Mouse (Mus musculus): ENCODE measurements around the gene Emx1. TPM values are rescaled to one million over a fixed set of nuclear protein-coding genes. Genes with fewer than 3 reads are reported as not detected.

Emx1 gene
- polyA plus RNA-seq, 1 experiment from 2014 or later, result 68.6 TPM

- Histone ChIP-seq H3K4me3 (ENCODE audit: low read depth, low read length) (no peak overlapping the region), H3K27me3 (replicated peaks; ENCODE audit: control insufficient read depth, insufficient read depth, low read length) (no peaks in the 10 kb centered on the region), H3K9me3 (replicated peaks; ENCODE audit: control insufficient read depth, low read length) (no peaks in the 10 kb centered on the region), H3K9ac (ENCODE audit: low read length) (no peak overlapping the region), H3K27ac (ENCODE audit: low read depth, low read length) (peak overlapping the region; percentile 86), H3K4me2 (ENCODE audit: low read length) (no peak overlapping the region), H3K36me3 (ENCODE audit: control insufficient read depth, insufficient read depth, low read length) (no peaks in the 10 kb centered on the region), H3K4me1 (ENCODE audit: control insufficient read depth, insufficient read depth, low read length) (peaks cover 35% of the 10 kb centered on the region)
- 32% methylated on average over 5 of the region's 5 CpGs for WGBS
- DNase-seq (ENCODE audit: low spot score) (peak; percentile 65), ATAC-seq (peak; percentile 62)
Observed at GRCm38 (mm10) chr6:85218684-85219445, 31.6 kb downstream of the Emx1 start.

DNA sequence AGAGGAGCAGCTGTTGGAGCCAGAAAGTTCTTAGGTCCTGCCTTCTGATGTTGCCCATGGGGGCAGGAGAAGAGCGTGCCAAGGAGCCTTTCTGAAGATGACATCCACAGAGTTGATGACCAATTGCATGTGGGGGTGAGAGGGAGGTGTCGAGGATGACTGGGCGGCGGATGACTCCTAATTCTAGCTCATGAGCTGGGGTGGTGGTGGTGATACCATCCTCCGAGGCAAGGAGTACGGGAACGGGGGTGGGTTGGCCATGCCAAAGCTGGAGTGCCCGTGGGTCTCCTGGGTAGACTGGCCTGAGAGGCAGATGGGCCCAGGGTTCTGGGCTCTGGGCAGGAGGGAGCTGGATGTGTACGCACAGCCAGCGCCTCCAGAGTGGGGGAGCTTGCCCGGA is 32.5 kb downstream of the Emx1 start:
- Histone ChIP-seq H3K4me3 (ENCODE audit: low read depth, low read length) (no peak overlapping the region), H3K9me3 (replicated peaks; ENCODE audit: control insufficient read depth, low read length) (no peaks in the 10 kb centered on the region), H3K36me3 (ENCODE audit: control insufficient read depth, insufficient read depth, low read length) (no peaks in the 10 kb centered on the region), H3K27ac (ENCODE audit: low read depth, low read length) (peak overlapping the region; percentile 86; the same call in 1 of the 2 replicates), H3K4me2 (ENCODE audit: low read length) (no peak overlapping the region), H3K4me1 (ENCODE audit: control insufficient read depth, insufficient read depth, low read length) (peaks cover 40% of the 10 kb centered on the region), H3K9ac (ENCODE audit: low read length) (no peak overlapping the region), H3K27me3 (replicated peaks; ENCODE audit: control insufficient read depth, insufficient read depth, low read length) (no peaks in the 10 kb centered on the region)
- ATAC-seq (no peak), DNase-seq (ENCODE audit: low spot score) (no peak)
- 87% methylated on average over 11 of the region's 11 CpGs for WGBS

GRCm38 (mm10) chr6:85220917-85221316 is 33.7 kb downstream of the Emx1 start:
- no peak overlapping the region for H3K27ac ChIP-seq (ENCODE audit: low read depth, low read length)
- H3K4me2 ChIP-seq (ENCODE audit: low read length), result no peak overlapping the region
- 54% methylated on average over 4 of the region's 4 CpGs for WGBS
- no peak overlapping the region for H3K4me3 ChIP-seq (ENCODE audit: low read depth, low read length)
- no peak for ATAC-seq
- no peaks in the 10 kb centered on the region for H3K36me3 ChIP-seq (ENCODE audit: control insufficient read depth, insufficient read depth, low read length)
- DNase-seq (ENCODE audit: low spot score), result no peak
- H3K27me3 ChIP-seq (replicated peaks; ENCODE audit: control insufficient read depth, insufficient read depth, low read length), result no peaks in the 10 kb centered on the region
- no peak overlapping the region for H3K9ac ChIP-seq (ENCODE audit: low read length)
- no peaks in the 10 kb centered on the region for H3K9me3 ChIP-seq (replicated peaks; ENCODE audit: control insufficient read depth, low read length)
- peaks cover 34% of the 10 kb centered on the region for H3K4me1 ChIP-seq (ENCODE audit: control insufficient read depth, insufficient read depth, low read length)

DNA sequence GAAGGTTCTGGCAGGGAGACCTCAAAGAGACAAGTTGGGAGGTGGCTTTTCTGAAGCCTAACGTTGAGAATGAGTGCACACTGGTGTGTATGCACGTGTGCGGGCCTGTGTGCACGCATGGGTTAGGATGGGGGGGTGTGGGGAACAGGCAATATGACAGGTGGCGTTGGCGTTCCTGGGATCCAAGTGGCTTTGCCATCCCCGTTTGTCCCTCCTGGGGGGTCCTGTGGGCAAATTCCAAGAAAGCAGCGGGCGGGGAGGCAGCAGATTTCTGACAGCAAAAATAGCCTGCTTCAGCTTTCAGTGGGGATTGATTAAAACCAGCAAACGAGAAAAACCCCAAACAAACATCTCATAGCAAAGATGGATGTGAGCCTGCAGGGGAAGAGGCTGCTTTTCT is 35.3 kb downstream of the Emx1 start:
- Histone ChIP-seq H3K27me3 (replicated peaks; ENCODE audit: control insufficient read depth, insufficient read depth, low read length) (no peaks in the 10 kb centered on the region), H3K36me3 (ENCODE audit: control insufficient read depth, insufficient read depth, low read length) (no peaks in the 10 kb centered on the region), H3K4me2 (ENCODE audit: low read length) (no peak overlapping the region), H3K27ac (ENCODE audit: low read depth, low read length) (no peak overlapping the region), H3K4me1 (ENCODE audit: control insufficient read depth, insufficient read depth, low read length) (peaks cover 37% of the 10 kb centered on the region), H3K4me3 (ENCODE audit: low read depth, low read length) (no peak overlapping the region), H3K9ac (ENCODE audit: low read length) (no peak overlapping the region), H3K9me3 (replicated peaks; ENCODE audit: control insufficient read depth, low read length) (no peaks in the 10 kb centered on the region)
- ATAC-seq (no peak), DNase-seq (ENCODE audit: low spot score) (no peak)
- 68% methylated on average over 10 of the region's 10 CpGs for WGBS

GRCm38 (mm10) chr6:85223498-85224150 is 36.4 kb downstream of the Emx1 start:
- Histone ChIP-seq H3K4me1 (ENCODE audit: control insufficient read depth, insufficient read depth, low read length) (peaks cover 32% of the 10 kb centered on the region), H3K9ac (ENCODE audit: low read length) (no peak overlapping the region), H3K4me2 (ENCODE audit: low read length) (no peak overlapping the region), H3K36me3 (ENCODE audit: control insufficient read depth, insufficient read depth, low read length) (no peaks in the 10 kb centered on the region), H3K4me3 (ENCODE audit: low read depth, low read length) (no peak overlapping the region), H3K27me3 (replicated peaks; ENCODE audit: control insufficient read depth, insufficient read depth, low read length) (no peaks in the 10 kb centered on the region), H3K9me3 (replicated peaks; ENCODE audit: control insufficient read depth, low read length) (no peaks in the 10 kb centered on the region), H3K27ac (ENCODE audit: low read depth, low read length) (peak overlapping the region; percentile 55)
- 39% methylated on average over 14 of the region's 14 CpGs for WGBS
- DNase-seq (ENCODE audit: low spot score) (no peak), ATAC-seq (peak; percentile 35)

DNA sequence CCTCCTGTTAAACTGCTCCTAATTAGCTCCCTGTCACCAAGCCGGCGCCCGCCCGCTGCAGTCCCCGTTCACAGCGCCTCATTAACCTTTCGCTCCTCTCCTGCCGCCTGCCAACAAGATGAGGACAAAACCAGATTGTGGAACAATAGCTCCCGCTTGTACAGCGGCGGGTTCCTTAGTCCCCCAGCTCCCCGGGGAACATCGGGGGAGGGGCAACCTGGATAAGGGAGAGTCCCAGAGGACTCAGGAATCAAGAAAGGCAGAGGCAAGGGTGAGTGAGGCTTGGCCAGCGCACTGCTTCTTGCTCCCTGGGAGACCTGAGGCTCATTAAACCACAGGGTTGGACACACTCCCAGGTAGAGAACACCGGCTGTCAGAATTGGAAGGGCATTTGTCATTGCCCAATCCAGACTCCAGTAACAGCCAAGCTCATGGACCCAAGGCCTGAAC is 37.2 kb downstream of the Emx1 start:
- H3K4me1 ChIP-seq (ENCODE audit: control insufficient read depth, insufficient read depth, low read length), result peaks cover 25% of the 10 kb centered on the region
- H3K9me3 ChIP-seq (replicated peaks; ENCODE audit: control insufficient read depth, low read length), result no peaks in the 10 kb centered on the region
- WGBS, result 11% methylated on average over 15 of the region's 15 CpGs
- no peak overlapping the region for H3K4me3 ChIP-seq (ENCODE audit: low read depth, low read length)
- DNase-seq (ENCODE audit: low spot score), result peak; percentile 76
- no peak overlapping the region for H3K4me2 ChIP-seq (ENCODE audit: low read length)
- H3K36me3 ChIP-seq (ENCODE audit: control insufficient read depth, insufficient read depth, low read length), result no peaks in the 10 kb centered on the region
- no peaks in the 10 kb centered on the region for H3K27me3 ChIP-seq (replicated peaks; ENCODE audit: control insufficient read depth, insufficient read depth, low read length)
- peak; percentile 64; the same call in 1 of the 2 replicates for ATAC-seq
- no peak overlapping the region for H3K9ac ChIP-seq (ENCODE audit: low read length)
- no peak overlapping the region for H3K27ac ChIP-seq (ENCODE audit: low read depth, low read length)

DNA sequence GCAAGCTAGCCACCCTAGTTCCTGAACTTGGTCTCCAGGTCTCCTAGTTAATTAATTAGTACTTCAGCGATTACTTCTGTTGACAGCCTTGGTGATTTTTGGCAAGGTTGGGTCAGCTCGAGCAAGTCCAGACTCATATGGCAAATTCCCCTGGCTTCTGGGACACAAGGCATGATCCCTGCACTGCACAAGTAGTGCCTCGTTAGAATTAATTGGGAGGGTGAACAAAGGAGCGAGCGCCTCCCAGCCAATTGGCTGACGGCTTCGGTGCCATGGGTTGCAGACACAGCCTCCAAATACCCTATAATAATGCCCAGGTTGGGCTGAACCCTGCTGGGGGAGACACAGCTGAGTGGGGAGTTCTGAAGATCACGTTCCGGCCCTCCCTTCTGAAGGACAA is 39.3 kb downstream of the Emx1 start:
- no peaks in the 10 kb centered on the region for H3K9me3 ChIP-seq (replicated peaks; ENCODE audit: control insufficient read depth, low read length)
- H3K27ac ChIP-seq (ENCODE audit: low read depth, low read length), result no peak overlapping the region; the same call in 1 of the 2 replicates
- DNase-seq (ENCODE audit: low spot score), result peak; percentile 74
- H3K9ac ChIP-seq (ENCODE audit: low read length), result no peak overlapping the region
- H3K27me3 ChIP-seq (replicated peaks; ENCODE audit: control insufficient read depth, insufficient read depth, low read length), result no peaks in the 10 kb centered on the region
- peaks cover 24% of the 10 kb centered on the region for H3K4me1 ChIP-seq (ENCODE audit: control insufficient read depth, insufficient read depth, low read length)
- H3K36me3 ChIP-seq (ENCODE audit: control insufficient read depth, insufficient read depth, low read length), result no peaks in the 10 kb centered on the region
- WGBS, result 22% methylated on average over 9 of the region's 9 CpGs
- H3K4me3 ChIP-seq (ENCODE audit: low read depth, low read length), result no peak overlapping the region
- H3K4me2 ChIP-seq (ENCODE audit: low read length), result no peak overlapping the region
- peak; percentile 38; the same call in 1 of the 2 replicates for ATAC-seq

GRCm38 (mm10) chr6:85227520-85227919 is 40.3 kb downstream of the Emx1 start:
- Histone ChIP-seq H3K27ac (ENCODE audit: low read depth, low read length) (no peak overlapping the region), H3K4me3 (ENCODE audit: low read depth, low read length) (no peak overlapping the region), H3K4me2 (ENCODE audit: low read length) (no peak overlapping the region), H3K4me1 (ENCODE audit: control insufficient read depth, insufficient read depth, low read length) (peaks cover 30% of the 10 kb centered on the region), H3K27me3 (replicated peaks; ENCODE audit: control insufficient read depth, insufficient read depth, low read length) (no peaks in the 10 kb centered on the region), H3K9me3 (replicated peaks; ENCODE audit: control insufficient read depth, low read length) (no peaks in the 10 kb centered on the region), H3K9ac (ENCODE audit: low read length) (no peak overlapping the region), H3K36me3 (ENCODE audit: control insufficient read depth, insufficient read depth, low read length) (no peaks in the 10 kb centered on the region)
- 78% methylated on average over 2 of the region's 2 CpGs for WGBS
- no peak for DNase-seq (ENCODE audit: low spot score)
- ATAC-seq, result no peak

- Histone ChIP-seq H3K4me1 (ENCODE audit: control insufficient read depth, insufficient read depth, low read length) (peaks cover 20% of the 10 kb centered on the region), H3K27ac (ENCODE audit: low read depth, low read length) (no peak overlapping the region), H3K27me3 (replicated peaks; ENCODE audit: control insufficient read depth, insufficient read depth, low read length) (no peaks in the 10 kb centered on the region), H3K9me3 (replicated peaks; ENCODE audit: control insufficient read depth, low read length) (no peaks in the 10 kb centered on the region), H3K9ac (ENCODE audit: low read length) (no peak overlapping the region), H3K36me3 (ENCODE audit: control insufficient read depth, insufficient read depth, low read length) (no peaks in the 10 kb centered on the region), H3K4me3 (ENCODE audit: low read depth, low read length) (no peak overlapping the region), H3K4me2 (ENCODE audit: low read length) (no peak overlapping the region)
- 71% methylated on average over 3 of the region's 3 CpGs for WGBS
- ATAC-seq (no peak), DNase-seq (ENCODE audit: low spot score) (no peak)
Observed at GRCm38 (mm10) chr6:85230762-85231161, 43.5 kb downstream of the Emx1 start.

Measured in forebrain, embryonic 14.5 days (tissue).